Mouse (Mus musculus) kidney, adult 2 months (tissue): ENCODE results near the gene Mob2. TPM values are rescaled to one million over a fixed set of nuclear protein-coding genes. Genes with fewer than 3 reads are reported as not detected.

ENCODE experiments used
- DNase-seq: peaks from one replicate; pipeline ENCODE4 v3.0.0; 2021
- H3K27ac ChIP-seq: fragments of 200-500 bp; 2 replicates; pipeline ENCODE4 v1.5.1; 2012; ENCODE audit warnings: low read depth, low read length, control low read depth, inconsistent platforms; ENCODE audit not compliant: insufficient read depth
- H3K27me3 ChIP-seq: fragments of 200-500 bp; replicated peaks from 2 replicates; pipeline ENCODE4 v1.6.1; 2012; ENCODE audit warnings: mild to moderate bottlenecking, moderate library complexity, low read length, inconsistent platforms; ENCODE audit not compliant: control insufficient read depth, insufficient read depth
- H3K36me3 ChIP-seq: fragments of 200-500 bp; 2 replicates; pipeline ENCODE4 v1.6.1; 2012; ENCODE audit warnings: mild to moderate bottlenecking, moderate library complexity, low read length, inconsistent platforms; ENCODE audit not compliant: control insufficient read depth, insufficient read depth
- H3K4me1 ChIP-seq: fragments of 200-500 bp; 2 replicates; pipeline ENCODE4 v1.6.1; 2011; ENCODE audit warnings: low read length; ENCODE audit not compliant: control insufficient read depth, insufficient read depth
- H3K4me3 ChIP-seq: fragments of 200-500 bp; 2 replicates; pipeline ENCODE4 v1.5.1; 2011; ENCODE audit warnings: mild to moderate bottlenecking, low read depth, low read length, control low read depth; ENCODE audit not compliant: insufficient read depth
- CTCF ChIP-seq: fragments of 200-500 bp; conservative IDR thresholded peaks from 2 replicates; pipeline ENCODE4 v1.5.1; 2011; ENCODE audit warnings: low read depth, mild to moderate bottlenecking, control low read depth, low read length, moderate library complexity, mixed read lengths; ENCODE audit not compliant: insufficient read depth, insufficient read length
- POLR2A ChIP-seq: fragments of 200-500 bp; IDR thresholded peaks from one replicate; pipeline ENCODE4 v1.6.1; 2011; ENCODE audit warnings: low read depth, low read length, control low read depth
- WGBS: fragments of 180-500 bp; shearing (Covaris S2); methylation state at CpG from one replicate; pipeline ENCODE4 v1.1.7; 2018; 5-methylcytosine and 5-hydroxymethylcytosine counted together
- polyA plus RNA-seq: library from polyadenylated mRNA; depleted of rRNA; stranded (reverse); fragments of >200 nt; gene quantifications from 2 replicates; pipeline ENCODE4 v1.2.3, GENCODE M21; 2012

The Mob2 gene
- polyA plus RNA-seq, 1 experiment, result 45.3 TPM

- no peaks in the 10 kb centered on the region for H3K27me3 ChIP-seq
- TF ChIP-seq POLR2A (no peak), CTCF (no peak)
- no peak for DNase-seq
- H3K4me1 ChIP-seq, result no peaks in the 10 kb centered on the region
- H3K36me3 ChIP-seq, result no peaks in the 10 kb centered on the region
- 46% methylated on average over 6 of the region's 6 CpGs for WGBS
- H3K4me3 ChIP-seq, result peak overlapping the region; percentile 52
- no peak overlapping the region for H3K27ac ChIP-seq
Measured at GRCm38 (mm10) chr7:142093696-142094240, 32.9 kb upstream of the Mob2 start.

DNA sequence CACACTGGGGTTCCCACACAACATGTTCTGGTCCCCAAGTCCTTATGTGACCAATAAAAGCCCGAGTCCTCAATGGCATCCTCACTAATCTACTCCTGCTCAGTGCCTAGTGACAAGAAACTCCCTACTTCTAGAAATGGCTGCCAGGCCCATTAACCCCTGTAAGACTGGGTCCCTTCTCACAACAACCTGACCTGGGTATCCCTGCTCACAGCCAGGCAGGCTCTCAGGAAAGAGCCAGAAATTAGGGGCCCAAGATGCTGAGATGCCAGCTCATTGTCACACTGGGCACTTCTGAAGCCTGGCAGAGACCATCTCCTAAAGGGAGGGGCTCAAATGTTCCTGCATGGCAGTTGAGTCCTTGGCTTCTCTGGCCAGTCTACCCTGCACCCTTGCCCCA is 32.1 kb upstream of the Mob2 start:
- H3K27ac ChIP-seq, result no peak overlapping the region
- no peak for TF ChIP-seq CTCF
- TF ChIP-seq POLR2A, result no peak
- no peaks in the 10 kb centered on the region for H3K27me3 ChIP-seq
- no peak overlapping the region for H3K4me3 ChIP-seq
- no peaks in the 10 kb centered on the region for H3K4me1 ChIP-seq
- WGBS, result 70% methylated on average over 1 of the region's 1 CpGs
- H3K36me3 ChIP-seq, result no peaks in the 10 kb centered on the region
- DNase-seq, result no peak

GRCm38 (mm10) chr7:142091848-142092247 is 31.0 kb upstream of the Mob2 start:
- no peak for TF ChIP-seq CTCF
- no peak for TF ChIP-seq POLR2A
- Histone ChIP-seq H3K27me3 (no peaks in the 10 kb centered on the region), H3K4me3 (no peak overlapping the region), H3K27ac (no peak overlapping the region), H3K4me1 (no peaks in the 10 kb centered on the region), H3K36me3 (no peaks in the 10 kb centered on the region)
- no peak for DNase-seq
- 31% methylated on average over 4 of the region's 4 CpGs for WGBS

DNA sequence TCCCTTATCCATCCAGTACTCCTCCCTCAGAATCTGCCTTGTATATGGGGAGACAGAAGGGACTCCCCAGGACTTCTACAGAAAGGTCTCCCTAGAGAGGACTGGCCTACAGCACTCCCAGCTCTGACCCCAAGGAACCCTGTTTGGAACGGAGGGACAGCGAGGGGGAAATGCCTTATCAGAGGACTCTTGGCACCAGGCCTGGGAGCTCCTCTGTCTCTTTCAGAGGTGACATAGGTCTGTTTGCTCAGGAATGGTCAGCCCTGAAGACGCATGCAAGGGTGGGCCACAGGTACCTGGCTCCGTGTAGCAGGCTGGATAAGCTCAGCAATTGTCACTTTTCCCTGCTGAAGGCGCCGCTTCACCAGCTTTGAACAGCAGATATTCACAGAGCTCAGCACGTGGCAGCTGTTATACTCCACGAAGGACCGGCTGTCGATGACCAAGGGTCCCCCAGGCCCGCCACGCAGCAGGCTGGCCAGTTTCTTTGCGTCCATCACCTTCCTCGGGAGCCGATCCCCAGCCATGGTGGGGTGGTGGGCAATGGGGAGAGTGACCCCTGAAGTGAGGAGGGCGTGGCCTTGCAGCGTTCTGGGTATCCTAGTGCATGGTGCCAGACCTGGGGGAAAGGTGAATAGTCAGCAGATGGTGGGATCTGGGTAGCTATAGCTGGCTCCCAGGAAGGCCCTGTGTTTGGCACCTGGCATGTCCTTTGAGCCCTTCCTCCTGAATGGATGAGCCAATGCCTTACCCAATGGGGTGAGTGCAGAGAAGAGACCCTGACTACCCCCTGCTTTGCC is 29.0 kb upstream of the Mob2 start:
- Histone ChIP-seq H3K4me3 (no peak overlapping the region), H3K36me3 (no peaks in the 10 kb centered on the region), H3K4me1 (no peaks in the 10 kb centered on the region), H3K27ac (no peak overlapping the region), H3K27me3 (no peaks in the 10 kb centered on the region)
- WGBS, result 73% methylated on average over 17 of the region's 17 CpGs
- no peak for DNase-seq
- TF ChIP-seq CTCF (no peak), POLR2A (no peak)

DNA sequence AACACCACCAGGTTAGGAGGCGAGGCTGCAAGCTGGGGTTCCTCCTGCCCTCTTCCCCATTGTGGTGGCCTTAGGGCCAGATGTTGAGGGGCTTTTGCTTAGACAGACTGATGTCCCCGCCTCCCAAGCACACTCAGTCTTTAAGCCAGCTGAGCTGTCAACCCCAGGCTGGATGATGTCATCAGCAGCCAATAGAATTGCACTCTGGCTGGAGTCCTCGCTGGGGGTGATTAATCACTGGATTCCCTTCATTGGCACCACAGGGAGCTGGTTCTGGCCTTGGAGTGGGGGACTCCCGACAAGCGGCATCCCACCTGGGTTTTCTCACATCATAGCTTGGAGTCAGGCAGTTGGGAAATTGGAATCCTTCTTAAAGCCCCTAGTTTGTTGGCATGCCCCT is 28.0 kb upstream of the Mob2 start:
- 49% methylated on average over 5 of the region's 5 CpGs for WGBS
- DNase-seq, result no peak
- Histone ChIP-seq H3K4me3 (no peak overlapping the region), H3K4me1 (no peaks in the 10 kb centered on the region), H3K36me3 (no peaks in the 10 kb centered on the region), H3K27ac (no peak overlapping the region), H3K27me3 (no peaks in the 10 kb centered on the region)
- no peak for TF ChIP-seq POLR2A
- no peak for TF ChIP-seq CTCF

- TF ChIP-seq POLR2A (no peak), CTCF (no peak)
- Histone ChIP-seq H3K4me3 (no peak overlapping the region), H3K4me1 (no peaks in the 10 kb centered on the region), H3K36me3 (no peaks in the 10 kb centered on the region), H3K27me3 (no peaks in the 10 kb centered on the region), H3K27ac (no peak overlapping the region)
- DNase-seq, result no peak
- 93% methylated on average over 1 of the region's 1 CpGs for WGBS
Measured at GRCm38 (mm10) chr7:142087069-142087652, 26.3 kb upstream of the Mob2 start.
